Mouse (Mus musculus): ENCODE data around the gene Spats2l.

GRCm38 (mm10) chr1:57845054-57845722 lies 71.2 kb downstream of the Spats2l start:
- TF ChIP-seq JUND (IDR thresholded peaks at IDR 0.05; ENCODE audit: low read depth, low read length) (no peak), CHD2 (IDR thresholded peaks at IDR 0.05; ENCODE audit: low read length) (no peak), USF1 (IDR thresholded peaks at IDR 0.05; ENCODE audit: low read depth, low read length) (no peak), POLR2AphosphoS2 (IDR thresholded peaks at IDR 0.05; ENCODE audit: low read length) (no peak), CTCF (IDR thresholded peaks at IDR 0.05 in 2 of 3, conservative IDR thresholded peaks at IDR 0.05 in 1 of 3; ENCODE audit: control insufficient read depth in 1 of 3, insufficient read depth in 1 of 3, low read depth in 2 of 3, low read length in 3 of 3, poor library complexity in 1 of 3, severe bottlenecking in 1 of 3) (no peak), TAL1 (IDR thresholded peaks at IDR 0.05; ENCODE audit: low read length) (no peak), ELF1 (IDR thresholded peaks at IDR 0.05; ENCODE audit: low read depth, low read length) (no peak), GATA1 (IDR thresholded peaks at IDR 0.05; ENCODE audit: low read depth, low read length) (no peak), RAD21 (IDR thresholded peaks at IDR 0.05; ENCODE audit: low read depth, low read length) (no peak), UBTF (IDR thresholded peaks at IDR 0.05; ENCODE audit: borderline replicate concordance, insufficient read depth, low read depth, low read length) (no peak), HCFC1 (IDR thresholded peaks at IDR 0.05; ENCODE audit: low read depth, low read length) (no peak), GABPA (IDR thresholded peaks at IDR 0.05; ENCODE audit: low read depth, low read length) (no peak), BHLHE40 (IDR thresholded peaks at IDR 0.05; ENCODE audit: borderline replicate concordance, low read depth, low read length) (no peak)

Measured in MEL (cell line).